Mouse (Mus musculus) kidney, adult 2 months (tissue): ENCODE data around the gene Cmtm5.

Experiments
- CTCF ChIP-seq: fragments of 200-500 bp; conservative IDR thresholded peaks from 2 replicates; pipeline ENCODE4 v1.5.1; 2011; ENCODE audit warnings: low read depth, mild to moderate bottlenecking, control low read depth, low read length, moderate library complexity, mixed read lengths; ENCODE audit not compliant: insufficient read depth, insufficient read length
- POLR2A ChIP-seq: fragments of 200-500 bp; IDR thresholded peaks from one replicate; pipeline ENCODE4 v1.6.1; 2011; ENCODE audit warnings: low read depth, low read length, control low read depth

GRCm38 (mm10) chr14:54924641-54925348 lies 11.3 kb upstream of the Cmtm5 start:
- no peak for TF ChIP-seq CTCF
- TF ChIP-seq POLR2A = no peak
